Mouse (Mus musculus) small intestine, adult 2 months (tissue): ENCODE results near the gene Gsk3a. TPM values are rescaled to one million over a fixed set of nuclear protein-coding genes. Genes with fewer than 3 reads are reported as not detected.

Experiments used
- H3K27ac ChIP-seq: fragments of 200-500 bp; 2 replicates; pipeline ENCODE4 v1.5.1; 2012; ENCODE audit warnings: low read depth, low read length, control low read depth, inconsistent platforms; ENCODE audit not compliant: insufficient read depth
- H3K27me3 ChIP-seq: fragments of 200-500 bp; 2 replicates; pipeline ENCODE4 v1.6.1; 2012; ENCODE audit warnings: mild to moderate bottlenecking, moderate library complexity, low read length, inconsistent platforms; ENCODE audit not compliant: control insufficient read depth, insufficient read depth
- H3K36me3 ChIP-seq: fragments of 200-500 bp; 2 replicates; pipeline ENCODE4 v1.6.1; 2012; ENCODE audit warnings: mild to moderate bottlenecking, low read length, control low read depth, inconsistent platforms; ENCODE audit not compliant: control insufficient read depth, insufficient read depth
- H3K4me1 ChIP-seq: fragments of 200-500 bp; 2 replicates; pipeline ENCODE4 v1.6.1; 2012; ENCODE audit warnings: low read length, inconsistent platforms, mixed read lengths; ENCODE audit not compliant: control insufficient read depth, insufficient read depth, insufficient read length
- H3K4me3 ChIP-seq: fragments of 200-500 bp; 2 replicates; pipeline ENCODE4 v1.5.1; 2012; ENCODE audit warnings: low read depth, mild to moderate bottlenecking, control low read depth, inconsistent platforms, low read length, moderate library complexity
- CTCF ChIP-seq: fragments of 200-500 bp; IDR thresholded peaks from 2 replicates; pipeline ENCODE4 v1.5.1; 2012; ENCODE audit warnings: low read depth, mild to moderate bottlenecking, control low read depth, inconsistent platforms, low read length, moderate library complexity, mixed read lengths; ENCODE audit not compliant: insufficient replicate concordance, insufficient read length; ENCODE audit errors: extremely low read depth
- POLR2A ChIP-seq: fragments of 200-500 bp; IDR thresholded peaks from 2 replicates; pipeline ENCODE4 v1.6.1; 2012; ENCODE audit warnings: low read depth, mild to moderate bottlenecking, control low read depth, inconsistent platforms, low read length, moderate library complexity
- WGBS: fragments of 180-500 bp; shearing (Covaris S2); methylation state at CpG from one replicate; pipeline ENCODE4 v1.1.7; 2018; 5-methylcytosine and 5-hydroxymethylcytosine counted together
- polyA plus RNA-seq: library from polyadenylated mRNA; depleted of rRNA; stranded (reverse); fragments of >200 nt; gene quantifications from 2 replicates; pipeline ENCODE4 v1.2.3, GENCODE M21; 2012

Gene Gsk3a
- polyA plus RNA-seq, 1 experiment, result 163 TPM

GRCm38 (mm10) chr7:25238015-25238706 lies 510 bp upstream of the Gsk3a start:
- TF ChIP-seq POLR2A, result no peak; the same call in 1 of the 2 replicates
- no peak for TF ChIP-seq CTCF
- Histone ChIP-seq H3K36me3 (peaks cover 15% of the 10 kb centered on the region; the same call in 1 of the 2 replicates), H3K4me1 (peaks cover 9% of the 10 kb centered on the region), H3K27ac (peak overlapping the region; percentile 86), H3K4me3 (peak overlapping the region; percentile 78), H3K27me3 (no peaks in the 10 kb centered on the region)
- WGBS, result under 1% methylated on average over 23 of the region's 23 CpGs

- Histone ChIP-seq H3K36me3 (peaks cover 36% of the 10 kb centered on the region), H3K27ac (no peak overlapping the region), H3K4me3 (no peak overlapping the region), H3K4me1 (peaks cover 9% of the 10 kb centered on the region), H3K27me3 (no peaks in the 10 kb centered on the region)
- WGBS, result 89% methylated on average over 5 of the region's 5 CpGs
- TF ChIP-seq CTCF (no peak), POLR2A (no peak)
These were observed 2.1 kb downstream of the Gsk3a start for GRCm38 (mm10) chr7:25235526-25235925.

- no peak overlapping the region for H3K27ac ChIP-seq
- H3K36me3 ChIP-seq, result peaks cover 59% of the 10 kb centered on the region
- H3K27me3 ChIP-seq, result no peaks in the 10 kb centered on the region
- peaks cover 9% of the 10 kb centered on the region for H3K4me1 ChIP-seq
- 85% methylated on average over 2 of the region's 2 CpGs for WGBS
- H3K4me3 ChIP-seq, result no peak overlapping the region
- no peak for TF ChIP-seq POLR2A
- no peak for TF ChIP-seq CTCF
These were observed 4.6 kb downstream of the Gsk3a start for GRCm38 (mm10) chr7:25233061-25233460.

- Histone ChIP-seq H3K27ac (no peak overlapping the region), H3K4me1 (peaks cover 9% of the 10 kb centered on the region), H3K36me3 (peaks cover 67% of the 10 kb centered on the region), H3K4me3 (no peak overlapping the region), H3K27me3 (no peaks in the 10 kb centered on the region)
- no peak for TF ChIP-seq CTCF
- no peak for TF ChIP-seq POLR2A
- 60% methylated on average over 5 of the region's 5 CpGs for WGBS
These were observed 5.5 kb downstream of the Gsk3a start for GRCm38 (mm10) chr7:25232101-25232648.

- TF ChIP-seq POLR2A (no peak), CTCF (no peak)
- 81% methylated on average over 9 of the region's 9 CpGs for WGBS
- no peak overlapping the region for H3K4me3 ChIP-seq
- peaks cover 81% of the 10 kb centered on the region for H3K36me3 ChIP-seq
- no peaks in the 10 kb centered on the region for H3K27me3 ChIP-seq
- peaks cover 3% of the 10 kb centered on the region for H3K4me1 ChIP-seq
- no peak overlapping the region for H3K27ac ChIP-seq
These were observed 6.9 kb downstream of the Gsk3a start for GRCm38 (mm10) chr7:25230690-25231285.

- Histone ChIP-seq H3K4me1 (no peaks in the 10 kb centered on the region), H3K27ac (no peak overlapping the region), H3K36me3 (peaks cover 79% of the 10 kb centered on the region), H3K4me3 (no peak overlapping the region), H3K27me3 (no peaks in the 10 kb centered on the region)
- WGBS, result 81% methylated on average over 1 of the region's 1 CpGs
- TF ChIP-seq POLR2A (no peak), CTCF (no peak)
These were observed 9.9 kb downstream of the Gsk3a start for GRCm38 (mm10) chr7:25227523-25228300.
